Mouse (Mus musculus): ENCODE measurements at regions not wholly inside any gene's neighbourhood (a gene's known extent, or its start where the extent isn't known, plus 50 kb on each side); places are given as distances from the start of the nearest gene placed in this dataset.
"Not testable (repeated sequence)": the region's sequence is repeated elsewhere in the genome, so short reads cannot be mapped to it uniquely, and the experiment has no call there.

- not testable (repeated sequence) for DNase-seq (ENCODE audit: low spot score in 2 of 2)
Observed at GRCm38 (mm10) chr15:19980625-19981024, 468.4 kb upstream of the Cdh12 start.

GRCm38 (mm10) chr15:19985001-19985400 is 464.1 kb upstream of the Cdh12 start:
- DNase-seq (ENCODE audit: low spot score in 2 of 2): not testable (repeated sequence)

GRCm38 (mm10) chr15:20031772-20032171 is 417.3 kb upstream of the Cdh12 start:
- DNase-seq (ENCODE audit: low spot score in 2 of 2): no peak

GRCm38 (mm10) chr15:20034382-20034781 is 414.7 kb upstream of the Cdh12 start:
- DNase-seq (ENCODE audit: low spot score in 2 of 2): no peak

GRCm38 (mm10) chr15:20038550-20039435 is 410.3 kb upstream of the Cdh12 start:
- DNase-seq (ENCODE audit: low spot score in 2 of 2): peak in 1 of 2 experiments; percentile 4

GRCm38 (mm10) chr15:20040041-20040440 is 409.0 kb upstream of the Cdh12 start:
- DNase-seq (ENCODE audit: low spot score in 2 of 2): no peak

- no peak for DNase-seq (ENCODE audit: low spot score in 2 of 2)
Observed at GRCm38 (mm10) chr15:20084958-20085357, 364.1 kb upstream of the Cdh12 start.

- DNase-seq (ENCODE audit: low spot score in 2 of 2): no peak
Observed at GRCm38 (mm10) chr15:20089780-20090179, 359.3 kb upstream of the Cdh12 start.

GRCm38 (mm10) chr15:20090522-20090921 is 358.5 kb upstream of the Cdh12 start:
- DNase-seq (ENCODE audit: low spot score in 2 of 2): no peak

GRCm38 (mm10) chr15:20095764-20096163 is 353.3 kb upstream of the Cdh12 start:
- DNase-seq (ENCODE audit: low spot score in 2 of 2): no peak

GRCm38 (mm10) chr15:20119518-20119917 is 329.5 kb upstream of the Cdh12 start:
- DNase-seq (ENCODE audit: low spot score in 2 of 2): no peak

- no peak for DNase-seq (ENCODE audit: low spot score in 2 of 2)
Observed at GRCm38 (mm10) chr15:20123586-20123985, 325.5 kb upstream of the Cdh12 start.

GRCm38 (mm10) chr15:20135893-20136570 is 313.0 kb upstream of the Cdh12 start:
- peak in 1 of 2 experiments; percentile 34 for DNase-seq (ENCODE audit: low spot score in 2 of 2)

- DNase-seq (ENCODE audit: low spot score in 2 of 2): no peak
Observed at GRCm38 (mm10) chr15:20151910-20152309, 297.2 kb upstream of the Cdh12 start.
